Mouse (Mus musculus) heart, adult 2 months (tissue): Measurements from ENCODE around the gene Fbxl13.

ENCODE experiments used
- CTCF ChIP-seq: fragments of 200-600 bp; IDR thresholded peaks from 2 replicates; pipeline ENCODE4 v1.8.1; 2022; ENCODE audit warnings: antibody characterized with exemption, mild to moderate bottlenecking, moderate library complexity
- EP300 ChIP-seq: fragments of 200-500 bp; IDR thresholded peaks from 2 replicates; pipeline ENCODE4 v1.6.1; 2011; ENCODE audit warnings: low read depth, low read length, control low read depth; ENCODE audit not compliant: insufficient read depth
- POLR2A ChIP-seq: fragments of 200-500 bp; IDR thresholded peaks from 2 replicates; pipeline ENCODE4 v1.6.1; 2011; ENCODE audit warnings: mild to moderate bottlenecking, low read depth, low read length, control low read depth; ENCODE audit not compliant: insufficient read depth

- TF ChIP-seq CTCF (no peak), EP300 (no peak), POLR2A (no peak)
These were observed 57.8 kb downstream of the Fbxl13 start for GRCm38 (mm10) chr5:21587683-21588082.
